Mouse (Mus musculus) E14TG2a.4 (cell line): ENCODE measurements around the gene Akr1d1.

ENCODE experiments used
- H3K27me3 ChIP-seq: 2 replicates; pipeline ENCODE4 v1.6.1; 2014; ENCODE audit warnings: low read length, control low read depth; ENCODE audit not compliant: insufficient read depth
- H3K36me3 ChIP-seq: 2 replicates; pipeline ENCODE4 v1.6.1; 2014; ENCODE audit warnings: low read length, control low read depth; ENCODE audit not compliant: insufficient read depth
- H3K4me1 ChIP-seq: replicated peaks from 2 replicates; pipeline ENCODE4 v1.6.1; 2014; ENCODE audit warnings: low read depth, low read length, control low read depth
- H3K4me3 ChIP-seq: replicated peaks from 2 replicates; pipeline ENCODE4 v1.5.1; 2014; ENCODE audit warnings: mild to moderate bottlenecking, low read length
- H3K9me3 ChIP-seq: 2 replicates; pipeline ENCODE4 v1.6.1; 2014; ENCODE audit warnings: low read length, control low read depth
- CTCF ChIP-seq: conservative IDR thresholded peaks from 2 replicates; pipeline ENCODE4 v1.5.1; 2014; ENCODE audit warnings: low read length
- NANOG ChIP-seq: IDR thresholded peaks from 2 replicates; pipeline ENCODE4 v1.6.1; 2014; ENCODE audit warnings: borderline replicate concordance, low read length, mixed read lengths
- POU5F1 ChIP-seq: IDR thresholded peaks from 2 replicates; pipeline ENCODE4 v1.6.1; 2014; ENCODE audit warnings: low read length, borderline replicate concordance

Akr1d1 gene

GRCm38 (mm10) chr6:37580476-37580875, 50.5 kb downstream of the Akr1d1 start:
- Histone ChIP-seq H3K27me3 (no peaks in the 10 kb centered on the region), H3K4me1 (peaks cover 14% of the 10 kb centered on the region), H3K9me3 (peaks cover 13% of the 10 kb centered on the region), H3K36me3 (no peaks in the 10 kb centered on the region; the same call in 1 of the 2 replicates), H3K4me3 (no peak overlapping the region)
- TF ChIP-seq POU5F1 = no peak
- TF ChIP-seq NANOG = no peak
- TF ChIP-seq CTCF = no peak

GRCm38 (mm10) chr6:37589340-37589962, 59.5 kb downstream of the Akr1d1 start:
- Histone ChIP-seq H3K36me3 (no peaks in the 10 kb centered on the region), H3K4me1 (peaks cover 42% of the 10 kb centered on the region), H3K4me3 (no peak overlapping the region), H3K9me3 (peaks cover 10% of the 10 kb centered on the region; the same call in 1 of the 2 replicates), H3K27me3 (no peaks in the 10 kb centered on the region)
- TF ChIP-seq NANOG (no peak), POU5F1 (no peak), CTCF (peak; percentile 78)

GRCm38 (mm10) chr6:37590800-37591199, 60.8 kb downstream of the Akr1d1 start:
- TF ChIP-seq NANOG (no peak), CTCF (no peak), POU5F1 (no peak)
- H3K36me3 ChIP-seq = no peaks in the 10 kb centered on the region
- H3K9me3 ChIP-seq = peaks cover 10% of the 10 kb centered on the region; the same call in 1 of the 2 replicates
- peaks cover 48% of the 10 kb centered on the region for H3K4me1 ChIP-seq
- H3K27me3 ChIP-seq = no peaks in the 10 kb centered on the region
- H3K4me3 ChIP-seq = no peak overlapping the region

- TF ChIP-seq NANOG (no peak), CTCF (peak; percentile 73)
- peaks cover 19% of the 10 kb centered on the region for H3K9me3 ChIP-seq
- H3K27me3 ChIP-seq = no peaks in the 10 kb centered on the region
- H3K4me1 ChIP-seq = peaks cover 46% of the 10 kb centered on the region
- H3K36me3 ChIP-seq = no peaks in the 10 kb centered on the region
- H3K4me3 ChIP-seq = peak overlapping the region; percentile 30
Measured at GRCm38 (mm10) chr6:37592101-37593032, 62.4 kb downstream of the Akr1d1 start.

GRCm38 (mm10) chr6:37593033-37593374, 63.0 kb downstream of the Akr1d1 start:
- TF ChIP-seq NANOG (no peak), POU5F1 (no peak), CTCF (no peak)
- H3K36me3 ChIP-seq = no peaks in the 10 kb centered on the region
- H3K9me3 ChIP-seq = peaks cover 25% of the 10 kb centered on the region
- no peaks in the 10 kb centered on the region for H3K27me3 ChIP-seq
- peaks cover 50% of the 10 kb centered on the region for H3K4me1 ChIP-seq
- H3K4me3 ChIP-seq = peak overlapping the region; percentile 30; the same call in 1 of the 2 replicates

- H3K4me3 ChIP-seq = no peak overlapping the region
- no peaks in the 10 kb centered on the region for H3K36me3 ChIP-seq
- peaks cover 28% of the 10 kb centered on the region for H3K9me3 ChIP-seq
- TF ChIP-seq NANOG = no peak
- TF ChIP-seq POU5F1 = no peak
- TF ChIP-seq CTCF = no peak
- H3K27me3 ChIP-seq = no peaks in the 10 kb centered on the region
- peaks cover 50% of the 10 kb centered on the region for H3K4me1 ChIP-seq
Measured at GRCm38 (mm10) chr6:37593551-37594089, 63.6 kb downstream of the Akr1d1 start.

- Histone ChIP-seq H3K27me3 (no peaks in the 10 kb centered on the region), H3K9me3 (peaks cover 18% of the 10 kb centered on the region), H3K4me1 (peaks cover 50% of the 10 kb centered on the region), H3K4me3 (no peak overlapping the region), H3K36me3 (no peaks in the 10 kb centered on the region)
- no peak for TF ChIP-seq POU5F1
- TF ChIP-seq NANOG = no peak
- TF ChIP-seq CTCF = no peak
Measured at GRCm38 (mm10) chr6:37597088-37597487, 67.1 kb downstream of the Akr1d1 start.

GRCm38 (mm10) chr6:37598033-37598432, 68.1 kb downstream of the Akr1d1 start:
- Histone ChIP-seq H3K4me3 (no peak overlapping the region), H3K9me3 (peaks cover 18% of the 10 kb centered on the region), H3K27me3 (no peaks in the 10 kb centered on the region), H3K36me3 (no peaks in the 10 kb centered on the region), H3K4me1 (peaks cover 50% of the 10 kb centered on the region)
- TF ChIP-seq CTCF (no peak), NANOG (no peak), POU5F1 (no peak)
